Comparison of ENCODE assay signal across 15 mouse cellular contexts in the genomic region with DNA sequence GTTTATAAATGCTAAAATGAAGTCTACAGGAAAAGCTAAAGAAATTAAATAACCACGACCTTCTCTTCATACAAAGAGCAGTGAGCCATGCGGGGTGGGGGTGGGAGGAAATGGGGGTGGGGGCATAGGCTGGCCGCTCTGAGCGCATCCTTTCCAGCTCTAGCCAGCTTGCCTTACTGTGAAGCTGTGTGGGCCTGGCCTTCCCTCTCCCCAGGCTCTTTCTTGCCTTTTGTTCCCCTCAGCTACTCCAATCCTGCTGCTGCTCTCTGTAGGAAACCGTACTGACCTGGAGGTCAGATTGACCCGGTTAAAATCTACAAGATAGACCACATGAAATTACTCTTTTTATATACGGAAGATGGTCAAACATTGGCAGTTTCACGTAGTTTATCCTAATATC.
DNase-seq lines count a peak whose midpoint lies in the region; ATAC-seq and TF ChIP-seq lines count a peak whose summit lies in the region.
"Had no signal": no experiment of that assay in that cellular context is flagged by ENCODE, and none has a peak within 500 bp of the region (broad histone marks: within the 10 kb centered on the region; RNA-seq: fewer than 3 reads in every experiment).

No protein-coding gene starts in this region.

- H3K9ac ChIP-seq in forebrain, embryonic 16.5 days (replicated peaks; ENCODE audit: low read depth, low read length): no peak overlapping the region
- no peak overlapping the region for H3K9ac ChIP-seq in ES-E14 (ENCODE audit: insufficient read depth, low read depth, low read length, poor library complexity, severe bottlenecking)
- H3K9ac ChIP-seq in embryonic facial prominence, embryonic 12.5 days: no peak overlapping the region
- H3K9ac ChIP-seq: heart, embryonic 13.5 days; liver, postnatal 0 days; neural tube, embryonic 12.5 days had no signal

- H3K27ac ChIP-seq in forebrain, embryonic 10.5 days: 0 out of 2 replicates have a peak overlapping the region, but pooled peaks have one; percentile 31
- no peak overlapping the region for H3K27ac ChIP-seq in forebrain, embryonic 16.5 days (ENCODE audit: low read length)
- H3K27ac ChIP-seq in left cerebral cortex, adult 2 months: 0 out of 2 replicates have a peak overlapping the region, but pooled peaks have one; percentile 37
- peak overlapping the region; percentile 34; the same call in 1 of the 2 replicates for H3K27ac ChIP-seq in ES-E14 (ENCODE audit: insufficient read depth, low read depth, low read length, poor library complexity, severe bottlenecking)
- no peak overlapping the region for H3K27ac ChIP-seq in embryonic facial prominence, embryonic 12.5 days
- H3K27ac ChIP-seq: heart, embryonic 13.5 days; neural tube, embryonic 12.5 days had no signal

- WGBS in forebrain, embryonic 10.5 days: 12% methylated on average over 8 of the region's 8 CpGs
- WGBS in forebrain, embryonic 16.5 days: 15% methylated on average over 8 of the region's 8 CpGs
- WGBS in embryonic facial prominence, embryonic 12.5 days: 17% methylated on average over 8 of the region's 8 CpGs

- H3K4me3 ChIP-seq in forebrain, embryonic 10.5 days: no peak overlapping the region
- no peak overlapping the region for H3K4me3 ChIP-seq in forebrain, embryonic 16.5 days (replicated peaks; ENCODE audit: low read length)
- no peak overlapping the region for H3K4me3 ChIP-seq in left cerebral cortex, adult 2 months
- H3K4me3 ChIP-seq in ES-E14 (ENCODE audit: insufficient read depth in 1 of 2, low read depth in 1 of 2, low read length in 2 of 2, poor library complexity in 1 of 2, severe bottlenecking in 1 of 2): no peak overlapping the region
- H3K4me3 ChIP-seq in embryonic facial prominence, embryonic 12.5 days: no peak overlapping the region
- H3K4me3 ChIP-seq: heart, embryonic 13.5 days; neural tube, embryonic 12.5 days had no signal

- H3K9me3 ChIP-seq in forebrain, embryonic 10.5 days: peaks cover 13% of the 10 kb centered on the region
- no peaks in the 10 kb centered on the region for H3K9me3 ChIP-seq in forebrain, embryonic 16.5 days (ENCODE audit: control insufficient read depth, low read length)
- H3K9me3 ChIP-seq in ES-E14 (ENCODE audit: control insufficient read depth, insufficient read depth, low read depth, low read length): no peaks in the 10 kb centered on the region
- peaks cover 6% of the 10 kb centered on the region; the same call in 1 of the 2 replicates for H3K9me3 ChIP-seq in embryonic facial prominence, embryonic 12.5 days

- H3K27me3 ChIP-seq in forebrain, embryonic 10.5 days (ENCODE audit: poor library complexity, severe bottlenecking): peaks cover 57% of the 10 kb centered on the region
- H3K27me3 ChIP-seq in forebrain, embryonic 16.5 days (replicated peaks; ENCODE audit: control insufficient read depth, insufficient read depth, low read length): no peaks in the 10 kb centered on the region
- peaks cover 5% of the 10 kb centered on the region; the same call in 1 of the 2 replicates for H3K27me3 ChIP-seq in embryonic facial prominence, embryonic 12.5 days
- H3K27me3 ChIP-seq: heart, embryonic 13.5 days had no signal

- in situ Hi-C loops in ES-E14 (cut with MboI; ENCODE audit: low sequenced_read_pairs in 2 of 2, unreplicated experiment in 2 of 2): no loop called here

- no peak overlapping the region for H3K4me2 ChIP-seq in forebrain, embryonic 16.5 days (ENCODE audit: low read length)
- H3K4me2 ChIP-seq in embryonic facial prominence, embryonic 12.5 days (replicated peaks): no peak overlapping the region
- H3K4me2 ChIP-seq: neural tube, embryonic 12.5 days had no signal

- no peak for TF ChIP-seq CTCF in left cerebral cortex, adult 2 months (IDR thresholded peaks at IDR 0.05)

- peaks cover 48% of the 10 kb centered on the region for H3K4me1 ChIP-seq in forebrain, embryonic 10.5 days
- peaks cover 13% of the 10 kb centered on the region for H3K4me1 ChIP-seq in forebrain, embryonic 16.5 days (replicated peaks; ENCODE audit: control insufficient read depth, insufficient read depth, low read length)
- peaks cover 14 to 18% of the 10 kb centered on the region in 2 experiments for H3K4me1 ChIP-seq in ES-E14 (ENCODE audit: control insufficient read depth in 2 of 2, insufficient read depth in 2 of 2, low read length in 2 of 2, poor library complexity in 1 of 2)
- peaks cover 27% of the 10 kb centered on the region for H3K4me1 ChIP-seq in embryonic facial prominence, embryonic 12.5 days

- intact Hi-C loops in left cerebral cortex, adult 2 months (cut with DNase I): loop anchor here (5.0 kb wide), 1 partner anchor 113 kb away; the partner anchor contains the start of gene Foxn2
- intact Hi-C loops in left cerebral cortex, postnatal 36 days (cut with DNase I): no loop called here

- DNase-seq in forebrain, embryonic 10.5 days (ENCODE audit: extremely low spot score, low spot score): no peak
- no peak for DNase-seq in left cerebral cortex, adult 2 months (ENCODE audit: extremely low spot score in 1 of 2, low spot score in 2 of 2)
- DNase-seq in left cerebral cortex, postnatal 36 days (ENCODE audit: low spot score in 2 of 2): no peak
- DNase-seq in ES-E14 (ENCODE audit: low read depth, low spot score) (no peak), adipocyte (ENCODE audit: low spot score) (no peak)
- no peak for DNase-seq in thymus, postnatal 10 days (ENCODE audit: low spot score in 2 of 2)
- DNase-seq: cerebellum, adult 9-10 months; liver, postnatal 0 days; retina, postnatal 1 day; thymus, adult 2 months had no signal

- H3K36me3 ChIP-seq in forebrain, embryonic 10.5 days (replicated peaks): 0 out of 2 replicates have a peak, but pooled peaks cover 3% of the 10 kb centered on the region
- no peaks in the 10 kb centered on the region for H3K36me3 ChIP-seq in forebrain, embryonic 16.5 days (ENCODE audit: control insufficient read depth, insufficient read depth)
- H3K36me3 ChIP-seq in ES-E14 (ENCODE audit: control insufficient read depth, insufficient read depth, low read length, poor library complexity, severe bottlenecking): no peaks in the 10 kb centered on the region
- H3K36me3 ChIP-seq in embryonic facial prominence, embryonic 12.5 days: no peaks in the 10 kb centered on the region
- H3K36me3 ChIP-seq: G1E; heart, embryonic 13.5 days; neural tube, embryonic 12.5 days had no signal

- no peak for ATAC-seq in forebrain, embryonic 16.5 days
- 0 out of 2 replicates have a peak, but pooled peaks have one; percentile 58 for ATAC-seq in embryonic facial prominence, embryonic 12.5 days (ENCODE audit: insufficient number of reproducible peaks, insufficient read depth, low FRiP score, low TSS enrichment)
- ATAC-seq: liver, postnatal 0 days had no signal

TF ChIP-seq in ES-E14, 5 proteins besides CTCF, POLR2A, EP300 and RAD21:
- TF ChIP-seq HCFC1 (IDR thresholded peaks at IDR 0.05; ENCODE audit: borderline replicate concordance, insufficient read depth, low read length) (no peak), CHD2 (IDR thresholded peaks at IDR 0.05; ENCODE audit: low read depth, low read length) (no peak), MAFK (IDR thresholded peaks at IDR 0.05; ENCODE audit: insufficient read depth, low read depth, low read length) (no peak), ZC3H11A (IDR thresholded peaks at IDR 0.05; ENCODE audit: borderline replicate concordance, low read depth, low read length) (no peak), ZNF384 (IDR thresholded peaks at IDR 0.05; ENCODE audit: low read depth, low read length) (no peak)

Comparison
In these comparisons a context has a peak if more than half of its experiments do, and no peak if none do; other contexts are left out.
1. H3K27ac ChIP-seq: peak in forebrain, embryonic 10.5 days (single experiment), left cerebral cortex, adult 2 months (single experiment) and ES-E14 (single experiment); none in forebrain, embryonic 16.5 days (single experiment) and embryonic facial prominence, embryonic 12.5 days (single experiment).